Mouse (Mus musculus): ENCODE data around the gene Adap2.

DNA sequence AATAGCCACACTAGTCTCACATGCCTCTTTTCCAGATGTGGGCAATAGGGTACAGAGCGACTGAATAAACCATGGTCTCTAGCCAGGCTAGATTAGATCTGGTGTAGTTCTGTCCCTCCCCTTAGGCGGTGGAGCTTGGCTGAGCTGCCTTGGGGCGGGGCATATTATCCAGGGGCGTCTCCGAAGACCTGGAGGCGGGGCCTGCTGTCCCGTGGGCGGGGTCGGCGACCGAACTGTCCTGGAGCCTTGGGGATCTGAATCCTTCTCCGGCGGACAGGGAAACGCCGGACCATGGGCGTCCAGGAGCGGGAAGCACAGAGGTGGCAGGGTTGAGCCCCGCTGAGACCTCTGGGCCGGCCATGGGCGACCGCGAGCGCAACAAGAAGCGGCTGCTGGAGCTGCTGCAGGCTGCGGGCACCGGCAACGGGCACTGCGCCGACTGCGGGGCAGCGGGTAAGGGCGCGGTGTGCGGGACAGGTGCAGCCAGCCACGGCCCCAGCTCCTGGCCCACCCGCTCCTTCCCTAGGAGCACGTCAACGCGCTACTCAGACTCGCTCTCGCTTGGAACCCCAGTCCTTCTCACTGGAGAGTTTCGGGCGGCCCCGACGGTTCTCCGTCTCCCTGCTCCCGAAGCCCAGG lies at the start of gene Adap2:
- no peak for TF ChIP-seq POLR2A (IDR thresholded peaks at IDR 0.05; ENCODE audit: low read depth, low read length)
- TF ChIP-seq CTCF (conservative IDR thresholded peaks at IDR 0.05 in 1 of 2, IDR thresholded peaks at IDR 0.05 in 1 of 2; ENCODE audit: low read depth in 2 of 2, low read length in 2 of 2): no peak
- TF ChIP-seq EP300 (IDR thresholded peaks at IDR 0.05; ENCODE audit: low read length): no peak
- TF ChIP-seq MAFK (IDR thresholded peaks at IDR 0.05; ENCODE audit: insufficient replicate concordance, low read length): no peak
- no peak for TF ChIP-seq HCFC1 (IDR thresholded peaks at IDR 0.05; ENCODE audit: low read depth, low read length)
- TF ChIP-seq NRF1 (IDR thresholded peaks at IDR 0.05; ENCODE audit: low read depth, low read length): no peak
- TF ChIP-seq USF2 (conservative IDR thresholded peaks at IDR 0.05; ENCODE audit: low read depth, low read length): no peak

Data from CH12.LX (cell line).